Mouse (Mus musculus) G1E-ER4 (cell line): ENCODE results near the gene Ace3. TPM values are rescaled to one million over a fixed set of nuclear protein-coding genes. Genes with fewer than 3 reads are reported as not detected.

Experiments used
- GATA1 ChIP-seq: IDR thresholded peaks from one replicate; pipeline ENCODE4 v1.8.0; 2012; ENCODE audit warnings: low read length, inconsistent platforms
- polyA plus RNA-seq: library from polyadenylated mRNA; stranded (reverse); fragments of >175 nt; gene quantifications from 2 replicates; pipeline ENCODE4 v1.2.3, GENCODE M21; 2012

Ace3 gene
- not detected in 2 replicates for polyA plus RNA-seq

DNA sequence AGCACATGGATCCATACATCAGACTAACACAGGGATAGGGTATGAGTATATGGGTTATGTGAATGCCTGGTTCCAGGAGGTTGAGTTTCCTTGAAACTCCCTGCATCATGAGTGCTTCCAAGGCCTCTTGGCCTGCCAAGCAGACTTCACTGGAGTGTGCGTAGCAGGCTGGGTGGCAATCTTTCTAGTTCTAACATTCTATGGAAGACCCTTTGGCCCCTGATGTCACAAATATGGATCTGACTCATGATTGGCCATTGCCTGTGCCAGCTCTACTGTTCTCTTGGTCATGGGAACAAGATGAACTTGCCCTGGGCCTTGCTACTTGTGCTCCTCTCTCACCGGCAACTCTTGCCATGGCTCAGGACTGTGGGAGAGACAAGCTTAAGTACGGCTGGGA is at the start of gene Ace3:
TSS of gene Ace3 (plus strand) at position 301 of the 400 bp plus-strand sequence.
- TF ChIP-seq GATA1, result no peak

DNA sequence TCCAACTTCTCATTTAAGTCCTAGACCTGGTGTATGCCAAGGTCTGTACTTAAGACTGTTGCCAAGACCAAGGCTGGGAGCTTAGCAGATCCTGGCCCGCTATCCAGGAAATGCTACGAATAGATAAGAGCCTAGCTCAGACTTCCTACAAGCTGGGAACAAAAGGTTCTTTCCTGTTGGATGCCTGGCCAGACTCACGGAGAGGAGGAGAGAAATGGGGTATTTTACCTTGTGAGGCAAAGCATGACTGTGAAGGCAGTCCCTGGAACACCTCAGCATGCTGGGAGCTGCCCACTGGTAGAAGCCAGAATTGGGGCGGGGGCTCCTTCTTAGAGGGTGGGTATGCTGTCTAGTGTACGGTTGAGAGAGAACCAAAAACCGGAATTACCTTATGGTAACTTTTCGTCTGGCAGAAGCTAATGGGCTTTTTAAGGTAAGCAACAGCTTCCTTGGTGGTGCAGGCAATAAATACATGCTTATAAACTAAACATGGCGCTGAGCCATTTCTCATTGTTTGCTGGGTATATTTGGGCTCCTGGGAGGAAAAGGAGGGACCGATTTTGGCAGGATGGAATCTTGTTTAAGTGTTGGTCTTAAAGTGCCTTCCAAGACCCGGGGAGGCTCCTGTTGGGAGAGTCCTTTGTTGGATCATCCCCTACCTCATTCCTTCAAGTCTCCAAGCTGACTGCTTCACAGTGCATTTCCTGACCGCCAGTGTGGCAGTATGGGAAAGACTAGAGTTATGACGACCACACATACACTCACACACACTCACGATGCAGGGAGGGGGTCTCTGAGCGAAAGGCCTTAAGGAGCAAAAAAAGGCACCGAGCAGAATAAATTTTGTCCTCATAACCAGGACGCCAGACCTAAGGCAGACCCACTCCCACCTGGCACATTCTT is 49.5 kb upstream of the Ace3 start:
- TF ChIP-seq GATA1, result no peak

DNA sequence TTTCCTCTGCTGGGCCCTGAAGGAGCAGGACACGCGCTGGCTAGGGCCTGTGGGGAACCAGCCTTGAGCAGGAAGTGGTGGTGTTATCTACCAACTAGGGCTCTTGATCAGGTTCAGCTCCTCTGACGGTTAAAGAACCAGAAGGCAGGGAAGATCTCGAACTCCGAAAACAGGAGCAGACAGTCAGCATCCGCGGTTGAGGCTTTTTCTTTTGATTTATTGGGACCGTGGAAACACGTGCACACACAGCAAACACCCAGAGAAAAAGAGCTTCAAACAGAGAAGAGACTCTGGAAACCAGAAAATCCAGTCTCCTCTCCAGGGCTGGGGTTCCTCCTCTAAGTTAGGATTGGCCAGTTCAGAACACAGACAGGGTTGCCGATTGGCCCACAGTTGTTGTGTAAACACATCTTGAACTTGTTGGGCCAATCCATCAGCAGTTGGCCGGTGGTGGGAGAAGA is 47.8 kb upstream of the Ace3 start:
- no peak for TF ChIP-seq GATA1

DNA sequence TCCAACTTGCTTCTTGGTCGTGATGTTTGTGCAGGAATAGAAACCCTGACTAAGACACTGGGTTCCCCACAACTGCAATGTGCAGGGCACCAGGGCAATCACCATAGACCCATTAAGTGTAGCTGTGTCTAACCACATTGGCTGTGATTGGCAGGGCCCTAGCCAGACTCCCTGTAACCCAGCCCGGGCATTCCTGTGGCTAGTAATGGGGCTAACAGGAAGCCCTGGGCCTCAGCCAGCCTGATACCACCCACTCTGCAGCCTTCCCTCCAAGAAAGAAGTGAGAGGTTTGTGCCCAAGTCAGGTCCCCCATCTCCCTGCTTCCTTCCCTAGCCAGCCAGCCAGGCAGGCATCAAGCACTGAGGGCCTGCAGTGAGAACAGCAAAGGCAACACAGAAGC is 46.2 kb upstream of the Ace3 start:
- no peak for TF ChIP-seq GATA1

DNA sequence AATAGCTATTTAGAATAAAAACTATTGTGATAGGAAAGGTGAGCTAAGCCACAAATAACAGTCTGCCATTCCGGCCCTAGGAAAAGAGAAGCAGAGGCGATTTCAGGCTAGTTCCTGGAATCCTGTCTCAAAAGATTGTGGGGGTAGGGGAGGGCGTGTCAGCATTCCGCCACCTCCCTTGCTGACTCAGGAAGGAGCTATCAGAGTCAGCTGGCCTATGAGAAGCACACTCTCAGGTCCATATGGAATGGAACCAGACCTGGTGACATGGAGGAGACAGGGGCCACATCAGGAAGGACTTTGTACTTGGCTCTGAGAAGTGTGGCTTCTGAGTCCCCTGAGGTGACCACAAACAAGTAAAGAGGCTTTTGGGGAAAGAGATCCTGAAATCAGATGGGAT is 44.0 kb upstream of the Ace3 start:
- TF ChIP-seq GATA1, result no peak

DNA sequence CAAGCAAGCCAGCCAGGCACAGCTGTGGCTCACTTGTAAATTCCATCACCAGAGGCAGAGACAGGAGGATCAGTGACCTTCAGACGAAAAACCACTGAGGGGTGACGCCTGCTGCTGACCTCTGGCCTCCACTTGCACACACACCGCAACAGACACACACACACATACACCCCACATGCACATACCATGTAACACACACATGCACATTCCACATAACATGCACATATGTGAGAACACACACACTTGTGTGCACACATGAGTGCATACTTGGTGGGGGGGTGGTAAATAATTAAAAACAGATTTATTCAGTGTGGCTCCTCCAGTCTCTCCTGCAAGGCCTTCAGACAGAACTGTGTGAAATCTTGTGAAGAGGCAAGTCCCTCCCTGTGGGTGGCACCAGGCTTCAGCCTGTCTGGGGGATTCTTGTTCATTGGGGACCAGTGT is 42.9 kb upstream of the Ace3 start:
- no peak for TF ChIP-seq GATA1

DNA sequence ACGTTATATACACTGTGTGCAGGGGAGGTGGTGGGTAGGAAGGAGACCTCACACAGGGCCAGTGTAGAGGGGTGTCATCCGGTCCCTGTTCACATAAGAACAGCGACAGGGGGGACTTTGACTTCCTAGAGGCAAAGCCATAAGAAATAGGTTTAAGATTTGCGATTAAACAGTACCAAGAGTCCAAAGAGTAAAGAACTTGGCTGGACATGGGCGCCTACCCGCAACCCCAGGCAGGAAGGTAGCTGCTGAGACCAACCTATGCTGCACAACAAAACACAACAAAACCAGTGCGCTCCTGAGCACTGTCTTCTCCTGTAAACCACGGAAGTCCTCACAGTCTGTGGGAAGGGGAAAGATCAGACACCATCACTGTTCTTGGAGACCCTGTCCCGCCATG is 42.4 kb upstream of the Ace3 start:
- no peak for TF ChIP-seq GATA1

DNA sequence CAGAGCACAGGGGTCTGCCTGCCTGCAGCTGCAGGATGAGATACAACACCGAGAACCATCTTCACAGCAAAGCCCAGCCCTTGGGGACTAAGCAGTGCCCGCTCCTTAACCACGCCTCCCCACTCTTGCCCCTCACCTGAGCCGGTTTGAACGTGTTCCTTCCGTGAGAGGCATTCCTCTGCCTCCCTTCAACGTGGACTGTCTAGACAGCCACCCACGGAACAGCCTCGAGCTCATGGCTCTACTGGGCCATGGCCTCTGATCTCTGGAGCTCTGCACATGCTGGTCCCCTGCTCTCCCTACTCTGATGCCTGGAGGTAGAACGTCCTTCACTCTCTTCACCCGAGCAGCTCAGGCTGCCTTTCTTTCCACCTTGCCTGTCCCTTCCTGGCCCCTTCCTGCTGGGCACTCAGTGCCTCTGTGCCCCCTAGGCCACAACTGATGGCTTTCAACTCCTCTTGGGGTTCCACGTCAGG is 41.5 kb upstream of the Ace3 start, which contains the start of gene Cyb561:
TSS of gene Cyb561 (minus strand) at position 426 of the 476 bp plus-strand sequence.
- no peak for TF ChIP-seq GATA1

DNA sequence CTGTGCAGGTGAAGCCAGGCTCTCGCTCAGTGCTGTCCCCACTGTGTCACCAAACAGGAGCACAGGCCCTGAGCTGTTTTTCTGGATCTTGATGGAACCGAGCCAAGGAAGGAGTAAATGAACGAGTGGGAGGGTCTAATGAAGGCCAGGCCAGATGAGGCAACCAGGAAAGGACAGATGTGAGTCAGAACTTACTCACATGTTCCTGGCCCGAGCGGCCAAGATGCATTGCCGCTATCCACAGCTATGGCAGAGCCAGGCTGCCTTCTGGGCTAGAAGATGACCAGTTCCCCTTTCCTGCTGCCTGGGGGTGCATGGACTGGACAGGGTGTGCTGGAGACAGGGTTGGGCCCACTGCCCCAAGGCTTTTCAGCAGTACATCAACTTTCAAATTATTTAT is 41.1 kb upstream of the Ace3 start:
- no peak for TF ChIP-seq GATA1

DNA sequence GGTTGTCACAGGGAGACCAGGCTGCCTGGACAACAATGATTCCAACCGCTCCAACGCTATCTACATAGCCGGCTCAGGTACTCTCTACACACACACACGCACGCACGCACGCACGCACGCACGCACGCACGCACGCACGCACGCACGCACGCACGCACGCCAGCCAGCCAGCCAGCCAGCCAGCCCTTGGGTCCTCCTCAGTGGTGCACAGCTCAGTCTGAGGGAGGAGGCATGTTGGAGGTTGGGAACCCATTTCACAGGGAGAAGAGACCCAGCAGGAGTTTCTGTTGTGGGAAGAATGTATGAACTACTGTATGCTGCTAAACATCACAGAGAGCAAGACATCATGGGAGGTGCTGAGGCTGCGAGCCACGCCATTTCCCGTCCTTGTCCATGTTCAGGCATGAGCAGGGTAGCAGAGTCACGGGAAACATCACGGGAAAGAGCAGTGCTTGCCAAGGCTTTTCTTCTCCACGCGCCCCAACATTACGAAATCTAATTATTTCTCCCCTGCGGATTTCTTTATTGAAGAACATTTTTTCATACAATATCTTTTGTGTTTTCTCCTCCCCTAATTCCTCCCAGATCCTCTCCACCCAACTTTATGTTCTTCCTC is 38.6 kb upstream of the Ace3 start:
- no peak for TF ChIP-seq GATA1

DNA sequence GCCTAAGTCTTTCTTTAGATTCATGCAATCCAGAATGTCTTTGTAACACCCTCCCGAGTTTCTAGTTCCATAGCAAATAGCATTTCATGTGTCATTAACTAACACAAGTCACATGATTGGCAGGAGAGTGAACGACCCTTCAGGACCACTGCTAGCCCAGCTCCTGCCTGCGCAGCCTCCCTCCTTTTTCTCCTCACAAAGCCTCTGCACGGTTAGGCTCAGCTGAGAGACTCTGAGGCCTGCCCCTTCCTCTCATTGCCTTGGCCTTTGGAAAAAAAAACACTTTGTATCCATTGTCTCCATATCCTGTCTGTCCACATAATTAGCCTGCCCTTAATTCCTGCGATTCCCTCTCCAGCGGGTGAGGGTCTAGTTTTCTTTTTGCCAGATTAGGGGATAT is 37.0 kb upstream of the Ace3 start:
- no peak for TF ChIP-seq GATA1

DNA sequence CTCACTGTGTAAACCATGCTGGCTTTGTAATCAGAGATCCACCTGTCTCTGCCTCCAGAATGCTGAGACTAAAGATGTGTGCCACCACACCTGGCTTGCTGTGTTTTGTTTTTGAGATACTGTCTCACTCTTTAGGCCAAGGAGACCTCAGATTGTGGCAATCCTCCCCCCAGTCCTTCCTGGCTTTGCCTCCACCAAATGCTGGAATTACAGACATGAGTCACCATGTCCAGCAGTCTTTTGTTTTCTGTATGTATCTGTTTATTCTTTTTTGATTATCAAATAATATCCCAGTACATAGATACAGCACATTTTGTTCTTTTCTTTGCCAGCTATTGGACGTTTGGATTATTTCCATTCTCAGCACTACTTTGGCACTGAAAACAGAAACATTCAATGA is 35.9 kb upstream of the Ace3 start:
- no peak for TF ChIP-seq GATA1

DNA sequence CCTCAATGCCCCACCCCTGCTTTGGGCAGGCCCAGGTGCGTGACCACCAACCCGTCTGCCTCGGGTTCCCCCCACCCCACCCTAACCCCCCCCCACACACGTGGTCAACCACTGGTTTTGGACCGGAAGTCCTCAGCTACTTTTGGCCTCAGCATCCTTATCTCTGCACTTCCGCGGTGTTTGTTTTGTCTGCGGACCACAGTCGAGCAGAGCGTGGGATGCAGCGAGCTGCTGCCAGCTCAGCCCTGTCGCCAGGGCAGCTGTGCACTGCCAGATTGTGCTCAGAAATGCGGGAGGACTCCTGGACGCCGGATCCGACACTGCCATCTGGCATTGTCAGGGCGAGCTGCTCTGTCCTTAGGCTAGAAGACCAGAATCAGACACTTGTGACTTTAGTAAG is 35.1 kb upstream of the Ace3 start:
- no peak for TF ChIP-seq GATA1

DNA sequence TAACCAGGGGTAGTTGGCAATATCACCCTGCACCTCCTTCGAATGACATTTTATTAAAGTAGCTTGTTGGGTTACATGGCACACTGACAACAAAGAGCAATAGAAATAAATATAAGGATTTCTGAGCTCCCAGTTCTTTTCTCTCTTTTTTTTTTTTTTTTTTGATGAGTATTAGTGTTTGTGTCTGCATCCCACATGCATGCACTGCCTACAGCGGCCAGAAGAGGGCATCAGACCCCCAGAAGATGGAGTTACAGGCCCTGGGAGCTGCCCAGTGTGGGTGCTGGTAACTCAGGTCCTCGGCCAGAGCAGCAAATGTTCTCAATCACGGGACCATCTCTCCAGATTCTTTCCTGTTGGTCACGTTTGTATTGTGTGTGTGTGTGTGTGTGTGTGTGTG is 29.8 kb upstream of the Ace3 start:
- no peak for TF ChIP-seq GATA1

DNA sequence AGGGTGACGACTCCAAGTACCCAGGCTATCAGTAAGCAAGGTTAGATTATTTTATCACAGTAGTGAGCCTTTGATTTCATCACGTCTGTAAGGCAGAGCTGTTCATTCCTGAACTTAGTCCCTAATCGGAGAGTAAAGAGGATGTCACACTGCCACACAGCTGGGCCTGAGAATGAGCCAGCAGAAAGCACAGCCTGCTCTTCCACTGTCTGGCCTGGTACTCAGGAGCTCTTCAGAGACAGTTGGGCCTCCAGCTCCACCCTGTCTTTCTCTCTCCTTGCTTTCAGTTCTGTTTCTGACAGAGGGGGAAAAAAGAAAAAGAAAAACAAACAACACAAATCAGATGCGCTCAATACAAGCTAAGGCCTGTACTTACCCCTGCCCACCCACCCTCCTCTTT is 28.2 kb upstream of the Ace3 start:
- TF ChIP-seq GATA1, result no peak

DNA sequence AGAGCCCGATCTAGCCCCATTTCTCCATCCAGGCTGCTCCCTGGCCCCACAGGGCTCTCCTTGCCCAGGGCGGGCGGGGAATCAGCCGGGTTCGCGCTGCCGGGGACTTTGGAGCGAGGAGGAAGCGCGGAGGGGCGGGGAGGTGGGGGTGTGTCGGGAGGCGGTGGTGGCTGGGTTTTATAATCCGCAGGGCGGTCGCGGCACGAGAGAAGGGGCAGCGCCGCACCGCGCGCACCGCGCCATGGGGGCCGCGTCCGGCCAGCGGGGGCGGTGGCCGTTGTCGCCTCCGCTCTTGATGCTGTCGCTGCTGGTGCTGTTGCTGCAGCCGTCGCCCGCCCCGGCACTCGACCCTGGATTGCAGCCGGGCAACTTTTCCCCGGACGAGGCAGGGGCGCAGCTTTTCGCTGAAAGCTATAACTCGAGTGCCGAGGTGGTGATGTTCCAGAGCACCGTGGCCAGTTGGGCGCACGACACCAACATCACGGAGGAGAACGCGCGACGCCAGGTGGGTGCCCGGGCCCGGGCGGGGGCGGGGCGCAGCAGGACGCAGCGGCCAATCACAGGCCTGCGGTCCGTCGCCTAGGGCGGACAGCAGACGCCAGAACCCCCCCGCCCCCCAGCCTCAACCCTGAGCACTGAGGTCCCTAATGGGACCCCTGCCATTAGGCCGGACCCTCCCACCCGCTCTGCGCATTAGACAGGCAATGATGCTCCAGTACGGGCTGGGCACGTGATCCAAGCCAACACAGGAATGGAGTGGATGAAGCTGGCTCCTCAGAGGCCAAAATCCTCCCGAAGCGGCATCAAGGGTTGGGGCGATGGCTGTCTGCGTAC is 26.5 kb upstream of the Ace3 start, which contains the start of gene Ace:
TSS of gene Ace (plus strand) at position 205 of the 834 bp plus-strand sequence.
- TF ChIP-seq GATA1, result no peak
